Mouse (Mus musculus): ENCODE results near the gene Bpifb1.
"Not testable (repeated sequence)": the region's sequence is repeated elsewhere in the genome, so short reads cannot be mapped to it uniquely, and the experiment has no call there.

GRCm38 (mm10) chr2:154255254-154255653 is 64.6 kb downstream of the Bpifb1 start:
- TF ChIP-seq CTCF (conservative IDR thresholded peaks at IDR 0.05 in 1 of 2, IDR thresholded peaks at IDR 0.05 in 1 of 2; ENCODE audit: low read depth in 2 of 2, low read length in 2 of 2); TBP (conservative IDR thresholded peaks at IDR 0.05; ENCODE audit: low read depth, low read length); POLR2AphosphoS2 (IDR thresholded peaks at IDR 0.05; ENCODE audit: low read depth, low read length); ETS1 (conservative IDR thresholded peaks at IDR 0.05; ENCODE audit: low read depth, low read length); ZMIZ1 (IDR thresholded peaks at IDR 0.05; ENCODE audit: low read depth, low read length): not testable (repeated sequence)

Data from CH12.LX (cell line).